Mouse (Mus musculus) liver, adult 2 months (tissue): ENCODE data around the gene Hist1h3d. TPM values are rescaled to one million over a fixed set of nuclear protein-coding genes. Genes with fewer than 3 reads are reported as not detected.
A peak's percentile ranks its signal among the peaks of the same experiment; 100 is the strongest.
"Not testable (repeated sequence)": the region's sequence is repeated elsewhere in the genome, so short reads cannot be mapped to it uniquely, and the experiment has no call there.

Experiments used
- DNase-seq: peaks from one replicate; pipeline ENCODE4 v3.0.0-alpha.2; 2011; ENCODE audit warnings: low read depth, low spot score; ENCODE audit errors: extremely low read depth
- H3K27ac ChIP-seq: fragments of 200-500 bp; replicated peaks from 2 replicates; pipeline ENCODE4 v1.5.1; 2012; ENCODE audit warnings: low read depth, mild to moderate bottlenecking, control low read depth, inconsistent platforms, low read length; ENCODE audit not compliant: insufficient read depth
- H3K27me3 ChIP-seq: fragments of 200-500 bp; 2 replicates; pipeline ENCODE4 v1.6.1; 2012; ENCODE audit warnings: mild to moderate bottlenecking, moderate library complexity, low read length, inconsistent platforms; ENCODE audit not compliant: control insufficient read depth, insufficient read depth
- H3K36me3 ChIP-seq: fragments of 200-500 bp; 2 replicates; pipeline ENCODE4 v1.6.1; 2012; ENCODE audit warnings: low read length, inconsistent platforms; ENCODE audit not compliant: control insufficient read depth, insufficient read depth
- H3K4me1 ChIP-seq: fragments of 200-500 bp; 2 replicates; pipeline ENCODE4 v1.6.1; 2011; ENCODE audit warnings: low read length; ENCODE audit not compliant: control insufficient read depth, insufficient read depth
- H3K4me3 ChIP-seq: fragments of 200-500 bp; 2 replicates; pipeline ENCODE4 v1.5.1; 2011; ENCODE audit warnings: low read depth, mild to moderate bottlenecking, control low read depth, low read length, moderate library complexity; ENCODE audit not compliant: insufficient read depth
- H3K79me2 ChIP-seq: fragments of 200-500 bp; 2 replicates; pipeline ENCODE4 v1.6.1; 2012; ENCODE audit warnings: inconsistent platforms, mild to moderate bottlenecking, low read length, moderate library complexity; ENCODE audit not compliant: control insufficient read depth, insufficient read depth
- H3K9ac ChIP-seq: fragments of 200-500 bp; 2 replicates; pipeline ENCODE4 v1.6.1; 2012; ENCODE audit warnings: low read depth, mild to moderate bottlenecking, control low read depth, inconsistent platforms, low read length
- CTCF ChIP-seq: fragments of 200-500 bp; IDR thresholded peaks from 2 replicates; pipeline ENCODE4 v1.5.1; 2011; ENCODE audit warnings: low read depth, low read length, control low read depth
- POLR2A ChIP-seq: fragments of 200-500 bp; IDR thresholded peaks from 2 replicates; pipeline ENCODE4 v1.6.1; 2011; ENCODE audit warnings: low read length, control low read depth; ENCODE audit not compliant: insufficient read depth; ENCODE audit errors: extremely low read depth
- WGBS: fragments of 180-500 bp; shearing (Covaris S2); methylation state at CpG from one replicate; pipeline ENCODE4 v1.1.7; 2018; 5-methylcytosine and 5-hydroxymethylcytosine counted together
- polyA plus RNA-seq: library from polyadenylated mRNA; depleted of rRNA; stranded (reverse); fragments of >200 nt; gene quantifications from 2 replicates; pipeline ENCODE4 v1.2.3, GENCODE M21; 2012
- total RNA-seq: library from RNA; depleted of rRNA; stranded (reverse); fragments of >200 nt; gene quantifications from 2 replicates; pipeline ENCODE4 v1.2.3, GENCODE M21; 2014

Hist1h3d gene
- total and polyA plus RNA-seq, 2 experiments, result 0.48 to 3.4 TPM

GRCm38 (mm10) chr13:23561883-23562659, 13.5 kb upstream of the Hist1h3d start, which contains the start of gene Hist1h3e:
Gene Hist1h3e (minus strand): TSS chr13:23562369.
- under 1% methylated on average over 60 of the region's 67 CpGs for whole genome bisulfite sequencing
- peak; percentile 94 for TF ChIP-seq POLR2A

GRCm38 (mm10) chr13:23562699-23563462, 12.7 kb upstream of the Hist1h3d start:
- Histone ChIP-seq H3K36me3 (no peaks in the 10 kb centered on the region), H3K27me3 (no peaks in the 10 kb centered on the region), H3K9ac (peak overlapping the region; percentile 61), H3K4me3 (peak overlapping the region; percentile 56), H3K4me1 (0 out of 2 replicates have a peak, but pooled peaks cover 4% of the 10 kb centered on the region), H3K79me2 (no peaks in the 10 kb centered on the region), H3K27ac (peak overlapping the region; percentile 90)
- WGBS, result 1% methylated on average over 18 of the region's 18 CpGs
- DNase-seq, result peak; percentile 82
- peak; percentile 19; the same call in 1 of the 2 replicates for TF ChIP-seq CTCF
- TF ChIP-seq POLR2A, result no peak

More at GRCm38 (mm10) chr13:23561883-23562659, 13.5 kb upstream of the Hist1h3d start, which contains the start of gene Hist1h3e:
- H3K27me3 ChIP-seq, H3K36me3 ChIP-seq, H3K79me2 ChIP-seq, H3K4me1 ChIP-seq: not testable (repeated sequence)
- peak; percentile 99 for DNase-seq
- H3K4me3 ChIP-seq, result peak within 1 kb of the TSS; percentile 61
- peak within 1 kb of the TSS; percentile 90 for H3K27ac ChIP-seq
- peak within 1 kb of the TSS; percentile 71 for H3K9ac ChIP-seq

GRCm38 (mm10) chr13:23564482-23564881, 11.1 kb upstream of the Hist1h3d start:
- H3K9ac ChIP-seq, result no peak overlapping the region
- H3K36me3 ChIP-seq, result no peaks in the 10 kb centered on the region
- H3K4me3 ChIP-seq, result no peak overlapping the region
- no peaks in the 10 kb centered on the region for H3K27me3 ChIP-seq
- no peak overlapping the region for H3K27ac ChIP-seq
- DNase-seq, result no peak
- 62% methylated on average over 2 of the region's 2 CpGs for WGBS
- H3K4me1 ChIP-seq, result 0 out of 2 replicates have a peak, but pooled peaks cover 4% of the 10 kb centered on the region
- no peaks in the 10 kb centered on the region for H3K79me2 ChIP-seq
- TF ChIP-seq CTCF (no peak), POLR2A (no peak)

GRCm38 (mm10) chr13:23570261-23571021, 5.1 kb upstream of the Hist1h3d start:
- Histone ChIP-seq H3K9ac (peak overlapping the region; percentile 79), H3K27ac (peak overlapping the region; percentile 58), H3K4me3 (peak overlapping the region; percentile 41; the same call in 1 of the 2 replicates), H3K4me1 (peaks cover 12% of the 10 kb centered on the region; the same call in 1 of the 2 replicates)
- 5% methylated on average over 29 of the region's 41 CpGs for WGBS
- H3K79me2 ChIP-seq, H3K36me3 ChIP-seq, H3K27me3 ChIP-seq, DNase-seq: not testable (repeated sequence)

GRCm38 (mm10) chr13:23571022-23571503, 4.5 kb upstream of the Hist1h3d start, which contains the start of the genes Hist1h2ae and Hist1h2bg:
Gene Hist1h2ae (minus strand): TSS chr13:23571220.
Gene Hist1h2bg (plus strand): TSS chr13:23571396.
- Histone ChIP-seq H3K4me1 (peaks cover 14% of the 10 kb centered on the region; the same call in 1 of the 2 replicates), H3K9ac (peak within 1 kb of the TSS; percentile 79), H3K79me2 (no peaks in the 10 kb centered on the region), H3K27me3 (no peaks in the 10 kb centered on the region), H3K27ac (peak within 1 kb of the TSS; percentile 73), H3K36me3 (no peaks in the 10 kb centered on the region), H3K4me3 (peak within 1 kb of the TSS; percentile 58; the same call in 1 of the 2 replicates)
- WGBS, result under 1% methylated on average over 18 of the region's 18 CpGs
- DNase-seq, result peak; percentile 99
- no peak for TF ChIP-seq CTCF
- 0 out of 2 replicates have a peak, but pooled peaks have one; percentile 47 for TF ChIP-seq POLR2A

DNA sequence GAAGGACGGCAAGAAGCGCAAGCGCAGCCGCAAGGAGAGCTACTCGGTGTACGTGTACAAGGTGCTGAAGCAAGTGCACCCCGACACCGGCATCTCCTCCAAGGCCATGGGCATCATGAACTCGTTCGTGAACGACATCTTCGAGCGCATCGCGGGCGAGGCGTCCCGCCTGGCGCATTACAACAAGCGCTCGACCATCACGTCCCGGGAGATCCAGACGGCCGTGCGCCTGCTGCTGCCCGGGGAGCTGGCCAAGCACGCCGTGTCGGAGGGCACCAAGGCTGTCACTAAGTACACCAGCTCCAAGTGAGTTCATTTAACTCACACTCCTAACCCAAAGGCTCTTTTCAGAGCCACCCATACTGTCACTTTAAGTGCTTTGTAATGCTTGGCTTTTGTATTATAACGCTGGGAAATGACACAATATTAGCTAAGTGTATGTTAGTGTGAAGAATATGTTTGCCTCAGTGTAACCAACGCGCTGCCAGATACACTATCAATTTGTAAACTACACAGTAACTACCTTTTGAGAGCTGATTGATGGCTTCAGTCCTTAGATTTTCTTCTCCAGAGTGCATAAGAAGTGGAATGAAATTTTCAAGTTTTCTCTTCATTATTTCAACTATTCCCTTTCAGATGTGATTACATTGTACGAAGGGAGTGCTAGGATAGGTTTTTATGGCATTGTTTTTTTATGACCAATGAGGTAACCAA, 3.9 kb upstream of the Hist1h3d start:
- peaks cover 15% of the 10 kb centered on the region; the same call in 1 of the 2 replicates for H3K4me1 ChIP-seq
- not testable (repeated sequence) for H3K27me3 ChIP-seq, H3K36me3 ChIP-seq, H3K79me2 ChIP-seq, DNase-seq
- H3K4me3 ChIP-seq, result peak overlapping the region; percentile 58; the same call in 1 of the 2 replicates
- under 1% methylated on average over 17 of the region's 34 CpGs for WGBS
- peak overlapping the region; percentile 73 for H3K27ac ChIP-seq
- H3K9ac ChIP-seq, result peak overlapping the region; percentile 34; the same call in 1 of the 2 replicates
